Mouse (Mus musculus) forebrain, embryonic 14.5 days (tissue): ENCODE measurements at regions not wholly inside any gene's neighbourhood (a gene's known extent, or its start where the extent isn't known, plus 50 kb on each side); places are given as distances from the start of the nearest gene placed in this dataset.

ENCODE experiments used
- ATAC-seq: fragments of 200-750 bp; cut with Nextera tagmentation; 2 replicates; pipeline ENCODE4 v1.8.0; 2017; ENCODE audit warnings: mild to moderate bottlenecking, moderate library complexity
- DNase-seq: peaks from one replicate; pipeline ENCODE4 v3.0.0-alpha.2; 2015; ENCODE audit warnings: low spot score
- H3K27ac ChIP-seq: fragments of 300-500 bp; sonication (generic); 2 replicates; pipeline ENCODE4 v1.5.1; 2014; ENCODE audit warnings: low read depth, mild to moderate bottlenecking, control low read depth, low read length, moderate library complexity
- H3K27me3 ChIP-seq: fragments of 300-500 bp; sonication (generic); replicated peaks from 2 replicates; pipeline ENCODE4 v1.6.1; 2014; ENCODE audit warnings: low read length, control low read depth, mixed read lengths; ENCODE audit not compliant: control insufficient read depth, insufficient read depth
- H3K36me3 ChIP-seq: fragments of 300-500 bp; sonication (generic); 2 replicates; pipeline ENCODE4 v1.6.1; 2014; ENCODE audit warnings: low read length, control low read depth; ENCODE audit not compliant: control insufficient read depth, insufficient read depth
- H3K4me1 ChIP-seq: fragments of 300-500 bp; sonication (generic); 2 replicates; pipeline ENCODE4 v1.6.1; 2014; ENCODE audit warnings: antibody characterized with exemption, low read length, control low read depth; ENCODE audit not compliant: control insufficient read depth, insufficient read depth
- H3K4me2 ChIP-seq: fragments of 300-500 bp; sonication (generic); 2 replicates; pipeline ENCODE4 v1.6.1; 2014; ENCODE audit warnings: mild to moderate bottlenecking, control low read depth, low read length
- H3K4me3 ChIP-seq: fragments of 300-500 bp; sonication (generic); 2 replicates; pipeline ENCODE4 v1.5.1; 2014; ENCODE audit warnings: low read depth, low read length, control low read depth
- H3K9ac ChIP-seq: fragments of 300-500 bp; sonication (generic); 2 replicates; pipeline ENCODE4 v1.6.1; 2014; ENCODE audit warnings: mild to moderate bottlenecking, low read length, control low read depth, moderate library complexity
- H3K9me3 ChIP-seq: fragments of 300-500 bp; sonication (generic); replicated peaks from 2 replicates; pipeline ENCODE4 v1.6.1; 2016; ENCODE audit warnings: low read length, control low read depth, mixed read lengths; ENCODE audit not compliant: control insufficient read depth
- WGBS: fragments of 180-500 bp; shearing (Covaris S2); extraction: QIAGEN DNeasy Blood & Tissue Kit; methylation state at CpG from one replicate; pipeline ENCODE4 v1.1.7; 2014; 5-methylcytosine and 5-hydroxymethylcytosine counted together

DNA sequence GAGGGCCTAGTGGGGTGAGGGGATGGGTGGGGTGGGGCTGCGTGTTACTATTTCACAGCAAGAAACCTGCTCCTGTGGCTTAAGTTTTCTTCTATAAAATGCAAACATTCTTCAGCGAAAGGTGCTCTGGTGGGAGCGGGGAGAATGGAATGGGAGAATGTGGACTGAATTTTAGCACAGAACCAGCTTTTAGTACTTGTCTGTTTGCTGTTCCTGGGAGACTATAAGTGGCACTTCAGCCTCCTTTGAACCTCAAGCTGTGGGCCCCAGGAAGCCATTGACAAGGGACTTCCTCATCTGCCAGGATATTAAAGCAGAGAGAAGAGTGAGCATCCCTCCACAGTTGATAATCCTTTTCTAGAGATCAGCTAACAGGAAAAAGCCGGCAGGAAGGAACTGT is 580.2 kb downstream of the Zfp706 start:
- no peaks in the 10 kb centered on the region for H3K27me3 ChIP-seq

DNA sequence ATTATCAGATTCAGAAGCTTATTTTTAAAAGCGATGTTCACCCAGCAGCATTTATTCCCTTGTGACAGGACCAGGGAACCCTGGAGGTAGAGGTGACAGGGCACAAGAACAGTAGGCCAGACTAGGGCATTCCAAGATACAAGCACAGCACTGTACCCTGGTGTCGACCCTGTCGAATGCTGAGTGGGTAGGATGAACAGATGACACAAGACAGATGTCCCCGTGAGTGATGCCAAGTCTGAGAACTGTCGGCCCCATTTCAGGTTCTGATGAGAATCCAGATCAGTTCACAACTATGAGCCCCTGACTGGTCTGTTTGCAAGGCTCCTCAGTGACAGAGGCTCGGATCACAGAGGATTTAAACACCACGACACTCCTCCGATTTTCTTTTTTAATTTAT is 581.7 kb downstream of the Zfp706 start:
- Histone ChIP-seq H3K4me2 (no peak overlapping the region), H3K4me3 (no peak overlapping the region), H3K36me3 (no peaks in the 10 kb centered on the region), H3K27me3 (no peaks in the 10 kb centered on the region), H3K9me3 (no peaks in the 10 kb centered on the region), H3K27ac (no peak overlapping the region), H3K4me1 (no peaks in the 10 kb centered on the region), H3K9ac (no peak overlapping the region)
- 77% methylated on average over 8 of the region's 8 CpGs for WGBS
- peak; percentile 75; the same call in 1 of the 2 replicates for ATAC-seq
- DNase-seq: peak; percentile 48

More for the DNA sequence above, 580.2 kb downstream of the Zfp706 start:
- whole genome bisulfite sequencing: 60% methylated on average over 4 of the region's 4 CpGs
- H3K4me3 ChIP-seq: no peak overlapping the region
- DNase-seq: no peak
- H3K9me3 ChIP-seq: no peaks in the 10 kb centered on the region
- no peak for ATAC-seq
- no peaks in the 10 kb centered on the region for H3K4me1 ChIP-seq
- no peak overlapping the region for H3K4me2 ChIP-seq
- H3K9ac ChIP-seq: no peak overlapping the region
- H3K36me3 ChIP-seq: no peaks in the 10 kb centered on the region
- no peak overlapping the region for H3K27ac ChIP-seq

DNA sequence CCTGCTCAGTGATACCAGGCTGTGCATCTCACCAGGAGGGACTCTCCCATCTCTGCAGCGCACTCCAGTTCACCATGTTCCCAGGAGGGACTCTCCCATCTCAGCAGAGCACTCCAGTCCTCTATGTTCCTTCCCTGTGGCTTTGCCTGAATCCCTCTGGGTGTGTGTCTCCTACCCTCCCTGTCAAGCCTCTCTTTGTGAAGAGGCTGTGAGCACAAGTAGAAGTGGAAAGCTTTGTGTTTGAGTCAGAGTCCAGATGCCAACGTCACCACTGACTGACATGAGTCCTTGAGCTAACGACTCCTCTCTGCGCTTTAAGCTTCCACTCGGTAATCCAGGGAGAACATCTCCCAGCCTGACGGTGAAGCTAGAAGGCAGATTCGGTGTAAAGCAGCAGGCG is 583.5 kb downstream of the Zfp706 start:
- 78% methylated on average over 8 of the region's 8 CpGs for WGBS

DNA sequence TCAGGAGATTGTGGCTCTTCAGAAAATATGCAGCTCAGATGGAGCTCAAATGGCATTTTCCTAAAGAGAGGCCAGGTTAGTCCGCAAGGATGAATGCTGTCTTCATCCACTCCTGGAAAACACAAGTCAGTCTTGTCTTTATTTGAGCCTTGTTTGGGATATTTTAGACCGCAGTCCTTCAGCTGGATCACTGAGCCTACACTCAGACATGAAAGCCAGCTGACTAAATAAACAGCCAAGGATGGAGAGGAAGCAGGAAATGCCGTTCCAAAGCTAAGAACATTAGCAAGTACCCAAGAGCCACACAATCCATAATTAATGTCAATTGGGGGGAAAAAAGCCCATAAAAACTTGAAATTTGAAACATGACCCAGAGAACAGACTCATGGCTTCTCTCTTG is 584.8 kb downstream of the Zfp706 start:
- H3K27ac ChIP-seq: no peak overlapping the region
- ATAC-seq (no peak), DNase-seq (no peak)
- H3K9me3 ChIP-seq: no peaks in the 10 kb centered on the region
- H3K4me2 ChIP-seq: no peak overlapping the region
- WGBS: 93% methylated on average over 3 of the region's 3 CpGs
- H3K4me3 ChIP-seq: no peak overlapping the region
- no peaks in the 10 kb centered on the region for H3K36me3 ChIP-seq
- H3K4me1 ChIP-seq: no peaks in the 10 kb centered on the region
- H3K9ac ChIP-seq: no peak overlapping the region
- no peaks in the 10 kb centered on the region for H3K27me3 ChIP-seq

More for the DNA sequence above, 583.5 kb downstream of the Zfp706 start:
- Histone ChIP-seq H3K4me1 (no peaks in the 10 kb centered on the region), H3K4me2 (no peak overlapping the region), H3K36me3 (no peaks in the 10 kb centered on the region), H3K27ac (no peak overlapping the region), H3K9me3 (no peaks in the 10 kb centered on the region), H3K27me3 (no peaks in the 10 kb centered on the region), H3K9ac (no peak overlapping the region), H3K4me3 (no peak overlapping the region)
- DNase-seq (no peak), ATAC-seq (no peak)

DNA sequence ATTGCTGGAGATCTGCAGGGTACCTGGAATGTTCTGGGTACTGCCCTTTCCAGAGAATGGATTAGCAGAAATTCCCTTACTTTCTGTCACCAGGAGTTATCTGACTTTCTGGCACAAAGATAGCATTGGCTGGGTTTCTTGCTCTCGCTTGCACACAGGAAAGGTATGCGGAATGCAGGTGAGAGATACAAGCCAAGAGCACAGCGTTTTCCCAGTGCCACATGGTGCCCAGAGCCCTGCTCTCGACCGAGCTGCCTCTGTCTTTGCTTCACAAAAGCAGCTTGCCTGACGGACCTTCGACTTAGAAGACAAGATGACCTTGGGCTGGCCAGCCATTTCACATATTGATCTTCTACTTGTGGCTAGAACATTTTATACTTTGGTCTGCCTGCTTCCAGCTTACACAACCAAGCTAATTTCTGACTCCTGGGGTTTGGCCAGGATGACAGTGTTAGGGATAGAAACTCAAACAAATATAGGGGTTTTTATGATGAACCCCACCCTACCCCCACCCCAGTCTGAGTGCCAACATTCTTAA is 587.6 kb downstream of the Zfp706 start:
- no peak overlapping the region for H3K9ac ChIP-seq
- DNase-seq (no peak), ATAC-seq (no peak)
- WGBS: 86% methylated on average over 7 of the region's 7 CpGs
- H3K4me3 ChIP-seq: no peak overlapping the region
- no peaks in the 10 kb centered on the region for H3K4me1 ChIP-seq
- H3K27me3 ChIP-seq: no peaks in the 10 kb centered on the region
- no peaks in the 10 kb centered on the region for H3K9me3 ChIP-seq
- H3K36me3 ChIP-seq: no peaks in the 10 kb centered on the region
- no peak overlapping the region for H3K4me2 ChIP-seq
- no peak overlapping the region for H3K27ac ChIP-seq

DNA sequence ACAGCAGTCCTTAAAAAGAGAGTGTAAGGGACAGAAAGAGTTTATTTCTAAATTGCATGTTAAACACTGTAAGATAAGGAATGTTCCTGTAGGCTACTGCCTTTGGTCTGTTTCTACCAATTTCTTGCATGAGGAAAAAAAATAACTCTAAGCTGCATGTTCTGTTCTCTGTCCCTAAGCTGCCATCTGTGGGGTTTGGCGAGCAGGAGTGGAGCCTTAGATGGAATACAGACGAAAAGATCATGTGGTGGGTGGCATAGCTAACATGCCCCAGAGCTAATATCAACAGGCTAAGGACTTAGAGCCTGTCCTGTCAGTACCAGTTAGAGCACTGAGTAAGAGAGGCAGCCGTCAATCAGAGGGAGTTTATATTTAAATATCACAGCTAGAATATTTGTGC is 590.1 kb downstream of the Zfp706 start:
- no peaks in the 10 kb centered on the region for H3K4me1 ChIP-seq
- H3K27ac ChIP-seq: no peak overlapping the region
- no peaks in the 10 kb centered on the region for H3K9me3 ChIP-seq
- H3K27me3 ChIP-seq: no peaks in the 10 kb centered on the region
- 77% methylated on average over 3 of the region's 3 CpGs for WGBS
- DNase-seq: no peak
- H3K36me3 ChIP-seq: no peaks in the 10 kb centered on the region
- no peak for ATAC-seq
- H3K9ac ChIP-seq: no peak overlapping the region
- no peak overlapping the region for H3K4me3 ChIP-seq
- H3K4me2 ChIP-seq: no peak overlapping the region

DNA sequence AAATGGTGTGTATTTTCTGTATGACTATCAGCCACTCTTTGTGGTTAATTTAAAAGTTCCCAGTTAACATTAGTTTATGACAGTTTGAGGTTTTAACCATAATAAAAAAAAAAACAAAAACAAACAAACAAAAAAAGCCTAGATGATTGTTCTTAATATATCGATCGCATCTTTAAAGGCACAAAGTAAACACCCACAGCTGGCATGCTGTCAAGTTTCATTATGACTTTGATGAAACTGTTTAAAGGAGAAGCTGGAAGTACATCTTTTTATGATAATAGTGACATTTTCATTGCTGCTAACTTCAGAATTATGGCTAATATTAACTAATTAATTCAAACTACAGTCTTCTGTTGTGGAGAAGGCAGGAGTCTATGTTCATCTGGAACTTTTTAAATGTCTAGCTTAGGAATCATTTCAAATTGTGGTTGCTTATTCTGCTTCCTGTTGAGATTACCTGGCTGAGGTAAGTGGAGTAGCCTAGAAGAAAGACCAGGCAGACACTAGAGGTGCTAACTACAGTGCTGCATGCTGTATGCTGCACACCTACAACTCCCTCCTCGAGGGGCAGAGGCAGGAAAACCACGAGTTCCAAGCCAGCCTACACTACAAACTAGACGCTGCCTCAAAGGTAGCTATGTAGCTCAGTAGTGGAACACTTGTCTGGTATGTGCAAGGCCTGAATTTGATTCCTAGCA is 591.9 kb downstream of the Zfp706 start:
- Histone ChIP-seq H3K36me3 (no peaks in the 10 kb centered on the region), H3K4me1 (no peaks in the 10 kb centered on the region), H3K4me2 (no peak overlapping the region), H3K27me3 (no peaks in the 10 kb centered on the region), H3K4me3 (no peak overlapping the region), H3K9me3 (no peaks in the 10 kb centered on the region), H3K9ac (no peak overlapping the region), H3K27ac (no peak overlapping the region)
- WGBS: 82% methylated on average over 5 of the region's 5 CpGs
- ATAC-seq: no peak
- no peak for DNase-seq

DNA sequence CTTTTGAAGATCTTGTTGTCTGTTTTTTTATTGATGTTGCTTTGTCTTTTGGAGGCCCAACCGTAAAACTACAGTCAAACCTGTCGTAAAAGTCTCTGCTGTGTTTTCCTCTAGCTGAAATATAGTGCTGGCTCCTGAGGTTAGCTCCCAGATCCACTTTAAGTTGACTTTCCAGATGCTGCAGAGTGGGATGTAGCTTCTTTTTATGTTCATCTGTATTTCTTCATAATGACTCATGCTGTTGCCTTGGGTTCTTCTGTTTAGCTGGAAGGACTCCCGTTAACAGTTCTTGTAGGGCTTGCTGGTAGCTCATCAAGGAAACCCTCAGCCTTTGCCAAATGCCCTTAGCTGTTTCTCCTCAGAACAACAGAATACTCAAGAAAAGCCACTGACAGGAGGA is 595.6 kb downstream of the Zfp706 start:
- Histone ChIP-seq H3K4me3 (no peak overlapping the region), H3K27me3 (no peaks in the 10 kb centered on the region), H3K36me3 (no peaks in the 10 kb centered on the region), H3K4me2 (no peak overlapping the region), H3K4me1 (no peaks in the 10 kb centered on the region), H3K9ac (no peak overlapping the region), H3K9me3 (no peaks in the 10 kb centered on the region), H3K27ac (no peak overlapping the region)
- DNase-seq (no peak), ATAC-seq (no peak)
- WGBS: 93% methylated on average over 3 of the region's 3 CpGs

DNA sequence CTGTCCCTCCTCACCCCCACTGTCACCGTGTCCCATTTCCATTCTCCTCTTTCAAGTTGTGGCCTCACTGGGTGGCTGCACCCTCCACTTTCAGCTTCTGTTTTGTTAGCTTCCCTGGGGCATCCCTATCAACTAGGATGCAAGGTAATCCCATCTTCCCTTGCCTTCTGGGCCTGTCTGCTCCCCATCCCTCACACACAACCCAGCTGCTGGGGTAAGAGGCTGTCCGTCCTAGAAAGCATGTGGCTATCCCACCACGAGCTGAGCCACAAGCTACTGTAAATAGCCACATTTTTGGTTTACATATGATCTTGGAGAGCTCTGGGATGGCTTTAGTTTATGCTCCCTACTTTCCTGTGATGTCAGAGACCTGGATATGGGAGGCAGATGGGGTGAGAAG is 602.1 kb downstream of the Zfp706 start:
- no peak for ATAC-seq
- WGBS: 84% methylated on average over 3 of the region's 3 CpGs
- no peak overlapping the region for H3K27ac ChIP-seq

More for the DNA sequence above, 602.1 kb downstream of the Zfp706 start:
- DNase-seq: no peak
- Histone ChIP-seq H3K9me3 (no peaks in the 10 kb centered on the region), H3K4me1 (0 out of 2 replicates have a peak, but pooled peaks cover 2% of the 10 kb centered on the region), H3K27me3 (no peaks in the 10 kb centered on the region), H3K36me3 (no peaks in the 10 kb centered on the region), H3K9ac (no peak overlapping the region), H3K4me3 (no peak overlapping the region), H3K4me2 (no peak overlapping the region)
